Mouse (Mus musculus) urinary bladder, adult 18-20 months (tissue): ENCODE measurements around the gene Sohlh1.

Experiments used
- DNase-seq, 2 experiments: peaks; one replicate each; pipeline ENCODE4 v3.0.0; 2022; ENCODE audit warnings: low spot score in 2 of 2, mixed read lengths in 2 of 2

Sohlh1 gene

DNA sequence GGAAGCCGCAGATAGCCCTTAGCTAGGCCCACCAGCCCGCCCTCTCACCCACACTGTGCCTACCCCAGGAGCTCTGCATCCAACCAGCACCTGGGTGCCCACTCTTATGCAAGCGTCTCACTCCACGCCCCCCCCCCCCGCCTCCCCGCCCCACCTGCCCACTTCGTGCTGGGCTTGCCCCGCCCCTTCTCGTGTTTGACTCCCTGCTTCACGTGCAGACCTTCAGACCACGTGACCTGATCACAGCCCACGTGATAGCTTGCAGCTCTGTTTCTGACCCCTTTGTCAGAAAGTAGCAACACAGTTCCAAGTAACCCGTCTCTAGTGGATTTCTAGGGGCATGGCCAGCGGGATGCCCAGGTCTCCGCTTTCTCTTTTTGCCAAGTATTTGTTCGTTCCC is at the start of gene Sohlh1:
Gene Sohlh1 (minus strand): TSS at position 23 of the 400 bp plus-strand sequence.
- no peak for DNase-seq

DNA sequence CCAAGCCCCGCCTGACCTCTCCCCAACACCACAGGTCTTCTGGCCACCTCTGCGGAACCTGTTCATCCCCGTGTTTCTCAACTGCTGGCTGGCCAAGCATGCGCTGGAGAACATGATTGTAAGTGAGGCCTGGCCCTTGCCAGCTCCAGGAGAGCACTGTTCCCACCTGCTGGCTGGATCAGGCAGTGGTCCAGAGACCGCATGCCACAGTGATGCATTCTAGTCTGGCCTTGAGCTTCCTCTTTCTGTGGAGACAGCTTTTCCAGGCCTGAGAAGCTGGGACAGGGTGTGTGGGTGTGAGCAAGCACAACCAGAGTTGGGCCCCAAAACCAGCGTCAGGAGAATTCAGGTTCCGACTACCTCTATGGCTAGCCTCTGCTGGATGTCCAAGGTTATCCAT is 45.4 kb upstream of the Sohlh1 start:
- DNase-seq = no peak

DNA sequence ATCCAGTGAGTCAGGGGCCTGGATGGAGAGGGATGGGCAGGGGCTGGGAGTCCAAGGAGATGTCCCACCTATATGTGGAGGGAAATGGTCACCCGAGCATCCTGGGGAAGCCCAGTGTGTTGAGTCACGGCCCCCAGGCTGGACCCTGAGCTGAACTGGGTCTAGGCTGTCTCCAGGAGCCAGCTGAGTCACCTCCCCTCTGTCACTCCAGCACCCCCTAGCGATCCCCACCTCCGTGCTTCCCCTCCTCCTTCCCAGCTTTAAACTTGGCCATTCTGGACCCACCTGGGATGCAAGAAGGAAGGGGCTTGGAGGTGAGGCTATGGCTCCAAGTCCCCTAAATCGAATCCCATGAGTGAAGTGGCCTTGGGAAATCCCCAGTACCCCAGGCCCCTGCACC is 41.1 kb upstream of the Sohlh1 start:
- DNase-seq = no peak

DNA sequence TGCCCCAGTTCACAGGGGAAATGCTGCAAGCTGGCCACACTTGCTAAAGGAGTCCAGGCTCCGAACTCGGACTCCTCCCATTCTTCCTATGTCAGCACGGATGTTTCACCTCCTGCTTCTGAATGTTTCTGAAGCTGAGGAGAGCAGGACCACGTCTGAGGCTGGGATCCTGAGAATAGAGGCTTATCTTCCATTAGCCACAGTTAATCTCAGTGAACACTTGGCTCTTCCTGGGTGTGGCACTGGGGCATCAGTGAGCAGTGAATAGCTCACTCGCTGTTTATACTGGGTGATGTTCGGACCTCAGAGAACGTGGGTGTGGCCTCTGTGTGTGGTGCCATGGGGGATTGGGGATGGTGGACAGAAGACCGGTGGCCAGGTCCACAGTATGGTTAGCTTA is 40.2 kb upstream of the Sohlh1 start:
- no peak for DNase-seq

DNA sequence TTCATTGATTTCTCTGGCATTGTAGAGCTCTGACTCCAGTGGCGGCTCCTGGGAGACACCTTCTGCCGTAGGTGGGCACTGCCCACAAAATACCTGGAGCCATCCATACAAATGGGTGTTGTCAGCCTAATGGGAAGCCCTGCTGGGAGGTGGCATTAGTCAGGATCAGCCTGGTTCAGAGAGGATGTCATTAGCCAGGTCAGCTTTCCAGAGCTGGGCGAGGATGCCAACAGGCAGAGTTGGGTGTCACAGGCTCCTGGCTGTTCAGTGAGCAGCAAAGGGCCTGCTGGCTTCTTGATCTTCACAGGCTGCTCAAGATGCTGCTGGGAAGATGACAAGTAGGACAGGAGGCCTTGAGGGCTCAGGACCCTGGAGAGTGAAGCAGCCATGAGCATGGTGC is 37.7 kb upstream of the Sohlh1 start:
- no peak for DNase-seq

DNA sequence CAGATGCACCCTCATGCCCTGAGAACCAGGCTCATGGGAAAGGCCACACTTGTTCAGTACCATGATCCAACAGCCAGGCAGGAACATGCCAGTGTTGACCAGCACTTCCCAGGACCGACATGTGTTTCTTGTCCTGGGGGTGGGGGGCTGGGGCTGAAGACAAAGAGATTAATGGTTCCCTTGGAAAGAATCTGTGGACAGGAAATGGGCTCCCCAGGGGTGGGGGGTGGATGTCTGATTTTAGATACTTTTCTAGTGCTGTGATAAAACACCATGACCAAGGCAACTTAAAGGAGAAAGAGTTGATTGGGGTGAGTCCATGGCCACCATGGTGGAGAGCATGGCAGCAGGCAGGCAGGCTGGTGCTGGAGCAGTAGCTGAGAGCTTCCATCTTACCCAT is 35.2 kb upstream of the Sohlh1 start:
- DNase-seq = no peak

DNA sequence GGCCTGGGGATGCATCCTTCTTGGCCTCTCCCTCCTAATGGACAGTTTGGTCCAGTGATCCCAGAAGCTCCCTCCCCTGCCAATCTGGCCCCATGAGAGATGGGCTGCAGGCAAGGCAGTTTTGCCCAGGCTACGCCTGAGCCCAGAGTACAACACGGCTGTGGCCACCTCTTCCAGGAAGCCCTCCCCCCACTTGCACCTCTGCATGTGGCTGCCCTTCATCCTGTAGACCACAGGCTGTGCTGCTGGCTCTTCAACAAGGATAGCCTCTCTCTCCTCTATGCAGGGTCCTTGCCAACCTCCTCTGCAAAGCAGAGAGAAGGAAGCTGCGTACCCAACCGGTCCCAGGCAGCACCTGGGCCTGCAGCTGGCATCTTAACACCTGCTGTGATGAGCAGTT is 32.0 kb upstream of the Sohlh1 start:
- DNase-seq = no peak

DNA sequence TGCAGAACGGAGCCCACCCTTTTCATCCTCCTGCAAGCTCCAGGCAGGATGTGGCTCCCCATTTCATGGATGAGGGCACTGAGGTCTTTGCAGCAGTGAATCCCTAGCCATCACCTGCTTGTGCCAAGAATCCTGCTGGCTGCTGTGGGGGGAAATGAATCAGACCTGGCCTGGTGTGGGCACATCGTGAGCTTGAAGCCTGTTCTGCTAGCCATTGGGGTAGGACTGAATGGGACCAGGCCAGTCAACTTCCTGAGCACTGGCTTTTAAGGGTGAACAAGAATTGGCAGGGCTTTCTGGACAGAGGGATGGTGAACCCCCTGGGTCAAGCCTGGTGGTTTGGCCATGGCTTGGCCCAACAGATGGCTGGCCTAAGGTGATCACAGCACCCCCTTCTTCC is 31.5 kb upstream of the Sohlh1 start:
- DNase-seq = no peak

DNA sequence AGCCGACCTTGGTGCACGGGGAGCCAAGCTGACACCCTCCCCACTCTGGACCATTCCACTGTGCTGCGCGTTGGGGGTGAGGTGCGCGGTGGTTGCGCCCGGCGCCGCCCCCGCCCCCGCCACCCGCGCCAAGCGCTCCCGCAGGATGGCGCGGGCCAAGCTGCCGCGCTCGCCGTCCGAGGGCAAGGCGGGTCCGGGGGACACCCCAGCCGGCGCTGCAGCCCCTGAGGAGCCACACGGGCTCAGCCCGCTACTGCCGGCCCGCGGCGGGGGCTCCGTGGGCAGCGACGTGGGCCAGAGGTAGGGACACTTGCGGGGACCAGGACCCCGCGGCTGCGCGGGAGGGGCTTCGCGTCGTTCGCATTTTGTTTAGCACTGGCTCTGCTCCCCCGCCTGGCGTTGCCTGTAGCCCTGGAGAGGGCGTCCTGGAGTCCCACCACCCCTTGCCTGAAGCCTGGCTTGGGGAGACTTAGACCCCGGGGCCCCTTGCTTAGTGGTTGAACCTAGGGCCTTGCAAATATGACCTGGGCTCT is 30.8 kb upstream of the Sohlh1 start:
- no peak for DNase-seq

DNA sequence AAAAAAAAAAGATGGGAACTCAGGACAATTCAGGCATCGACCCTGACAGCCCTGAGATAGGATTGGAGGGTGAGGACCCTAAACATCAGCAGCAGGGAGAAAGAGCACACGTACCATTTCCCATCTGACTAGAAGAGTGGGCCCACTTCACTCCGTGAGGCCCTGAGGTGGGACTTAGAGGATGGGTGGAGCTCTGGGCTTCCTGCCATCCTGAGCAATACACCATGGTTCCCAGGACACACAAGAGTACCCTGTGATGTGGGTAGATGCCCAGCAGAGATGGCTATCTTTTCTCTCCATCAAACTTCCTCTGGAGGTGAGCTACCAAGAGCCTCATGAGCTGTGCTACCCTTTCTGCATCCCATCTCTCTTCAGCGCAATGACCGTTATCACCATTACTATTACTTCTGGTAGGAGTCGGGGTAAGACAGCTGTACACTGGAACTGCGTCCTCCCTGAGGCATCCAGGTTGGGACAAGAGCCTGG is 30.2 kb upstream of the Sohlh1 start:
- DNase-seq = no peak

DNA sequence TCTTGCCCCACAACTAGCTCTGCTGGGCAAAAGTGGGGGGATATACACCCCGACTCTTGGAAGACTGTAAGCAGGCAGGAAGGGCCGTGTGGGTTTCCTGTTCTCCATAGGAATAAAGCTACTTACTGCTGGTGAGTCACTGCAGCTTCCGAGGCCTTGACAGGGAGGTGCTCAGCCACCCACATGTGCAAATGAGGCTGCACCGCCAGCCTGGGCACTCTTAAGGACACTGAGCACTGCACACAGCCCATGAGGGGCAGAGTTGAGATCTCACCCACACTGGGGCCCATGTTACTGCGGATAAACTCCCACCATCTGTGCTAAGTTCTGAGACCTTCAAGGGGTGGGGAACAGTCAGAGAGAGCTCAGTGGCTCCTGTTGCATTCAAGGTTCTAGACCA is 19.6 kb upstream of the Sohlh1 start:
- DNase-seq = no peak

DNA sequence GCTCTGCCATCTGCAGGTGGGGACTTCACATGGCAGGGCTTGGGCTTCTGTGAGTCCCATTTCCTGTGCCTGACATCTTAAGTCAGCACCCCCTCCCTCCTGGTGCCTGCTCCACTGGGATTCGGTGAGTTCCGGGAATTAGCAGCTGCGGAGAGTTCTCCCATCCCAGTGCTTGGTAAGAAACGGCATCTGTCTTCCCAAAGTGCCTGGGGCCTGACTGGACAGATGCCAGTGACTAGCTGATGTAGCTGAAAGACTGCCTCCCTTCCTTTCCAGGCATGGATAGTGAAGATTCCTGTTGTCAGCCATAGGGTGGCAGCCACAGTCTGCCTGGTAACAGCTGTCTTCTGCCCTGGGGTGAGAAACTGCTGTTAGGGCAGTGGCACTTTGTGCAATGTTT is 18.4 kb upstream of the Sohlh1 start:
- DNase-seq = no peak

DNA sequence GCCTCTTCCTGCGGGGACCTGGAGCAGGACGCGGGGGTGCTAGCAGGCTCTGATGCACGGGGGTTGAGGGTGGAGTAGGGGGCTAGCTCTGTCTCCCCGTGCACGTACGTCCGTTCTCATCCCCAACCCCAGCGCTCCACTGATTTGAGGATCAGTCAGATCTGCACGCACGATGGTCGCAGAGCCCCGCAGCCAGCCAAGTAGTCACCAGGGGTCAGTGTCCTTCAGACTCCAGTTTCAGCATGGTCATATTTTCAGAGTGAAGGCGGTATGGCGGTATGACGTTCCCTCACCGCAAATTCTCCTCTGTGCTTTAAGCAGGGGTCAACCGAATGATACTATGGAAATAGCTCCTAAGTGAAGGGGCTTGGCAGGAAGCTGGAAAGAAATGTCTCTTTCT is 17.2 kb upstream of the Sohlh1 start:
- DNase-seq = no peak

DNA sequence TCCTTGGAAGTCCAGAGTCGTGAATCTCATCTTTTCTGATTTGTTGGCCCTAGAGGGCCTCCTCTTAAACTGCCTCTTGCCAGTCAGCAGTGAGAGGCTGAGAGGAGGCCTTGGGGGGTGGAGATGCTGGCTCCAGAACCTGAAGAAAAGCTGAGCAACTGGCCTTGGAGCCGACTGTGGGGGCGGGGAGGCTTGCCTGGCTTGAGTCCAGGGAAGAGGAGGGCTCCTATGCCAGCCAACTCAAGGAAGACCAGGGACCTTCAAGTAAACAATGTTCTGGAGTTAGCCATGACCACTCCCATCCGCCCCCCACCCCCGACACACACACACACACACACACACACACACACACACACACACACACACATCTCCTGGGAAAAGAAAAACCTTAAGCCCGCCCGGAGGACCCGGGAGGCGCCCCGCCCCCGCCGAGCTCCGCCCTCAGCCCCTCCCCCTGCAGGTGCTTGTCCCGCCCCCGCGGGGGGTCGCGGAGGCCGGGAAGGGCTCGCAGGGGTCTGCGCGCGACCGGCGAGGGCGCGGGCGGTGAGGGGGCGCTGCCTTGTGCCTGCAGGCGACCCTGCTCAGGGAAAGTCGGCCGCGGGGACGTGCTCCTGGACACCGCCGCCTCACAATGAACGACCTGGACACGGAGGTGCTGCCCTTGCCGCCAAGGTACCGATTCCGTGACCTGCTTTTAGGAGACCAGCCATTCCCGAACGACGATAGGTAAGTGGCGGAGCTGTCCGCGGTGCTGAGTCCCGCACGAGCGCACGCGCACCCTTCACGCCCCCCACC is 16.5 kb upstream of the Sohlh1 start, which contains the start of gene Kcnt1:
Gene Kcnt1 (plus strand): TSS at position 398 of the 795 bp plus-strand sequence.
- peak in 1 of 2 experiments; percentile 10 for DNase-seq

DNA sequence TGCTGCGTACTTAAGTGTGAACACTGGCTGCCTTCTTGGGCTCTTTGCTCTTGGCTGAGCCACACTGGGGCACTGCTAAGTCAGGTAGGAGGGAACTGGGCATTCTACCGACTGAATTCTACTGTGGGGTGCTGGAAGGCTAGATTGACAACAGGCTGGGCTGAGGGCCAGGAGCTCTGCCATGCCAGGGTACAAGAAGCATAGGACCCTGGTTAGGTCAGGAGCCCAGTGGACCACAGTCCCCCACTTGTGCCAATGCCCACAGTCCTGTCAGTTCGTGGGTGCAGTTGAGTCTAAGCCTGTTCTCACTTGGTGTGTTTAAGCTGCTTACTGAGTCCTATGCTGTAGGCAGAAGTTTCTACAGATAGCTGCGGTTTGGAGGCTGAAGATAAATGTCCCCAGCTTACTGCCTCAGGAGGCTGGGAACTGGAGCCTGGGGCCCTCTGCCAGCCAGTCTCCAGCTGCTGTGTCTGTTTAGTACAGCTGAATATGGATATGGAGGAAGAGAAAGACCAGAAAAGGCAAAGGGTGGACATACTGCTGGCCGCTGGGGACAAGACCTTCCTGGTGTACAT is 15.7 kb upstream of the Sohlh1 start:
- DNase-seq = no peak

DNA sequence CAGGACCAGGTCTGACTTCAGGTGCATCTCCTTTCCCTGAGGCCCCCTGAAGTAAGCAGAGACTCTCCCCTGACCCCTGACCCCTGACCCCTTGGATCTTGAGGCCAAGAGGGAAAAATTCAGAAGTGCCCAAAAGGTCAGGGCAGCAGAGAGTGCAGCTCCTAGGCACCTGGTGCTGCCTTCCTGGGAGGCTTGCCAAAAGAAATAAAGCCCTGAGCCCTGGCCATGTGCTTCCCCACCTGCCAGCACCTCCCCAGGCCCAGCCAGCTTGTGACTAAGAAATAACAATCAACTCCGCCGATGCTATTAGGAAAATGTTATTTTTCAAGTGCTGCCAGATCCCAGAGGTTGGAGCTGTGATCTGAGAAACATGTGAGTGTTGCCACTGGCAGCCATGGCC is 15.0 kb upstream of the Sohlh1 start:
- no peak for DNase-seq

DNA sequence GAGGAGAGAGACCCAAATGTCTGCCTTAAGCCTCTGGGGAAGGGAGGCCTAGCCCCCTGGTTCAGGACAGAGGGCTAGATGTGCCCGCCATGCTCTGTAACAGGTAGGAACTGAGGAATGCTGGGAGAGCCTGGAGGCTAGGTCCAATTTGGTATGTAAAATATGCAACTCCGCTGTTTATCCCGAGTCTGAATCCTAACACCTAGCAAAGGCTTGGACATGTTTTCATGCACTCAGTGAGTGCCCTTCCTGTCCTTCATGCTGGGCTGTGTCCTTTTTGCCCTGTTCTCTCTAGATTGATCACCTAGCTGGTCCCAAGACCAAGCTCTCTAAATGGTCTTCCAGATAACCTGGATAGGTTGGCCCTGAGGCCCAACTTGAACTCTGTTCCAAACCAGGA is 12.8 kb upstream of the Sohlh1 start:
- no peak for DNase-seq

DNA sequence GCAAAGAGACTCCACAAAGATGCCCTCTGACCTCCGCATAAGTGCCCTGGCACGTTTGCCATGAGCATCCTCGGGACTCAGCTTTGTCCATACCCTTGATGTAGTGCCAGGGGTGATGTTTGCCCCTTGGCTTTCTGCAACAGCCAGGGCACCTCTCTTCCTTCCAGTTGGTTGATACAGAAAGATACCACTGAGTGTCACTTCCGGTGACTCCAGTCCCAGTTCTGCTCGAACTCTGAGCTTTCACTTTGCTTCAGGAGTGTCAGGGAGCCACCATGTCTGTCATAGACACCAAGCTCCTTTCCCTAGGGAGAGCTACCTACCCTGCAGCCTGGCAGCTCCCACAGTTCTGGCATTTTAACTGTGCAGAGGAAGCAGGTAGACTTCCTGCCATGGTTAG is 7.0 kb upstream of the Sohlh1 start:
- DNase-seq = no peak

DNA sequence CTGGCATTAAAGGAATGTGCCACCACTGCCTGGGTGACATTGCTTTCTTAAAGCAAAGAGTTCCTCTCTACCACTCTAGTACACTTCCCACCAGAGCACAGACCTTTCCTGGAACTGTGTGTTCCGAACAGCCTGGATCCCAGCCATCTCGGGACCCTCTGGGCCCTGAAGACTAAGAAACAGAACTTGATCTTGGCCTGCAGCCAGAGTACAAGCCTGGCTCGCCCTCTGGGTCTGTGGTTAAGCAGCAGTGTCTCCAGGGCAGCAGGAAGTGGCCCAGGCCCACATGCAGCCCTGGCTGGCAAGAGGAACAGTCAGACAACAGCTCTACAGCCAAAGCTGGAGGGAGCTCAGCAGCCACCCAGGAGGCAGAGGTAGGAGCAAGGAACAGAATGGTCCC is 5.6 kb upstream of the Sohlh1 start:
- no peak for DNase-seq

DNA sequence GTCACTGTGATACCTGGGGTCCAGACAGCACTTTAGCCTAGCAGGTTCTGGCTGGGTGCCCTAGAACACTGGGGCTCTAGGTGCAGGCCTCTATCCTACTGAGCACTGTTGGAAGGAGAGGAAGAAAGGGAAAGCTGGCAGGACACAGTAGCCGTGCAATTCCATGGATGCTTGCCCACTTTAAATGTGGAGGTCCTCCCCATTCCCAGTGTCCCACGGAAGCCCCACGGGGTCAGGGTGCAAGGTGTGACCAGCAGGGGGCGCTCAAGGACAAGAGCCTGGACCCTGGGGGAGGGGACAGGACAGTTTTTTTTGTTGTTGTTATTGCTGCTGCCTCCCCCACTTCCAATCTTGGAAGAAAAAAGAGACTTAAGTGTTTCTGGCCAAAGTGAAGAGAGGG is 3.3 kb upstream of the Sohlh1 start:
- peak; percentile 9 to 28 for DNase-seq

DNA sequence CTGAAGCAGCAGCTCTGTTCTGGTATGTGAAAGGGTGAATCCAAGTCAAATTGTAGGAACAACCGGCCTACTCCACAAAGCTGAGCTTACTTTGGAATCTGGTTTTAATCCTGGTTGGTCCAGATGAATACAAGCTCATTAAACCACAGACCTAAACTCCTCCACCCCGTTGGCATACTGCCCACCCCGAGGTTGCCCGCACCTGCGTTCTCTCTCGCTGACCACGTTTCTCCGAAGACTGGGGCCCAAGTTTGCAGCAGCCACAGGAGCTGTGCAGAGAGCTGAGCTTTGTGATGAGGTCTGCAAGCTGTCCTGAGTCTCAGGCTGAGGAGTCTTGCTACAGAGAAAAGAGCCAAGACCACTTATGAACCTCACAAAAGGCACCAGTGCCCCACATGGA is 532 bp downstream of the Sohlh1 start:
- DNase-seq = no peak

DNA sequence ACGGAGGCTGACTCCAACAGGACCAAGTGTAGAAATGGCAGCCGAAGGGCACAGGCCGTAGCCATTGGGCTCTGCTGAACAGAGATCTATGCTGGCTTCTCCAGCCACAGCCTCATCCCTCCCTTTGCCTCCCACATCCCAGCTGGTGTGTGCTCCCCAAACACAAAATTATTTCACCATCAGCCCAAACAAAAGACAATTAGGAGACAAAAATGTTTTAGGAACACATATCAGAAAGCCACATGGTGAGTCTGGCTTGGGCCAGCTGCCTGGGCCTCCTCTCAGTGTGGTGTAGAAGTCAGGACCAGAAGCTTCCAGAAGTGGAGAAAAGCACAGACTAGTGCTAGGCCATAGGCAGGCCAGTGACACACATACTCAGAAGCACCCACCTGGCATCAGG is 3.0 kb downstream of the Sohlh1 start:
- no peak for DNase-seq

DNA sequence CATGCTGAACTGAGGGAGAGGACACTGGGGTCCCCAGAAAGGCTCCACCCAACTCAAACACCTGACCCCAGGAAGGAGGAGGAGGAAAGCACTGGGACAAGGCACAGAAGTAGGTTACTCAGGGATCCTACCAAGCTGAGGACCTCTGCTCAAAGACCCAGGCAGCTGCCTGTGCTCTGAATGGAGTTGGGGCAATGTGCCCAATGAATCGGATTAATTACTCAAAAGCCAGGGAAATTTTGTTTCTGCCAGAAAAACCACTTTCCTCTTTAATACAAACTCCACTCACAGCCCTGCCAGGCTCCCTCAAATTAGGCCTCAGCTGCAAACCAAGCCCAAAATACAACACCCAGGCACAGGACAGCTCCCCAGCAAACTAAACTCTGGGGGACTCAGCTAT is 4.3 kb downstream of the Sohlh1 start:
- no peak for DNase-seq
